Mouse (Mus musculus): ENCODE measurements around the gene Sorl1. TPM values are rescaled to one million over a fixed set of nuclear protein-coding genes. Genes with fewer than 3 reads are reported as not detected.

Gene Sorl1
- total RNA-seq, 2 experiments from 2014 or later, result 189 to 193 TPM

DNA sequence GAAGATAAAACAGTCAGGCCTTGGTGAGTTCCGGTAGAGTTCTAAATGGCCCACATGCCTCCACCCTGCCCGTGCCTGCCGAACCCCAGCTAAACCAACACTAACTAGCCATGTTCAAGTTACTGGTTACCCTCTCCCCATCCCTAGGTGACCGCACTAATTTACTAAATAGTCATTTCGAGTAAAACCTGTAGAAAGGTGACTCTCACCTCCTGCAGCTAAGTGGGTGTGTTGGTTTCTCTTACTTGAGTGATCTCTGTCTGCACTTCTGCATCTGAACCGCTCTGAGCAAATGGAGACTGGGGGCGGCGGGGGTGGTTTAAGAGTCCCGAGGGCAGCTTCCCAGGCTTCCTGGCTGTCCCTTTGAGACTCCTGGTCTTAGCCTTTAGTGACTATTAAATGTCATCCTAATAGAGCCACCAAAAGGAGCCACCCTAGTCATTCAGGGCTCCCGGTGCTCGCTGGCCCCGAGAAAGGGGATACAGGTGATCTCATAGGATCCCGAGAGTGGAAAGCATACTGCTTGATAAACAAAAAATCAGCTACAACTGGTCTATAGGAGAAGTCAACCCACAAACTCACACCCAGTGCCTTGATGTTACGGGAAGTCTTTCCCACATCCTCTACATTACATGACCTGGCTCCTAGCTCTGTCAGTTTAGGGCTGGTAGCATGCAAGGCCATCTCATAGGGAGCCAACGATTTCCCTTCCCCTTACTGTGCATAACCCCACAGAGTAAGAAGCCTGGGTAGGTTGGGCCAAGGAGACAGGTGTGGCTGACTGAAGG lies 155.2 kb downstream of the Sorl1 start:
- DNase-seq (ENCODE audit: low spot score in 2 of 2), result no peak

DNA sequence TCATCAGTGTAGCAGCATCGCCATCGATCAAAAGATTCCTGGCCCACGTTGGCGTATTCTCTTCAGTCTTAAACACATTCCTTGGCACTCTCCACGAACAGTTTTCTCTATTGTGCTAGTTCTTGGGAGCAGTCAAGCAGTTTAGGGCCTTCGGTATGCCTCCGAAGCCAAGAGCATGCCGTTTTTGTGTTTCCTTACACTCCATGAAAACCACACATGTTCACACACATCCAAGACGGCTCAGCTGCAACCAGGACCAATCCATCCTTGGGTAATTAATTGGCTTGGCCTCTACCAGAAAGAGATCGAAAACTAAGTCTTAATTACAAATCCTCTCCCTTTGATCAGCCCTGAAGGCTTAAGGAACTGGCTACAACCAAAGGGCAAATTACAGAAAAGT lies 162.8 kb downstream of the Sorl1 start:
- no peak for DNase-seq (ENCODE audit: low spot score in 2 of 2)

DNA sequence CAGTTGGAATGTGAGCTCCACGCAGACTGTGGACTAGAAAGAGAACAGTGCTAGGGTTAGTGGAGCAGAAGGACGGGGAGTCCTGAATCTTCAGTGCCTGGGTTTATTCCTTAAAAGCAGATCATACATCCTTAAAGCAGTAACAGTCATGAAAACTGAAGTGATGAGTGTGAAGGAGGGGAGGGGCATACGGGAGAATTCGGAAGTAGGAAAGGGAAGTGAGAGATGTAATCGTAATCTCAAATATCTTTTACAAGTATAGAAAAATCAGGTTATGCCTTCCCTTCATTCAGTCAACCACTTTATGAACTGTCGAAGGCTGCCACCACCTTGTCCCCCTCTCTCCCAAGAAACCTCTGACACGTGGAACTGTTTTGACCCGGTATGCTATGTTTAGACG lies 165.8 kb downstream of the Sorl1 start:
- DNase-seq (ENCODE audit: low spot score in 2 of 2), result no peak

DNA sequence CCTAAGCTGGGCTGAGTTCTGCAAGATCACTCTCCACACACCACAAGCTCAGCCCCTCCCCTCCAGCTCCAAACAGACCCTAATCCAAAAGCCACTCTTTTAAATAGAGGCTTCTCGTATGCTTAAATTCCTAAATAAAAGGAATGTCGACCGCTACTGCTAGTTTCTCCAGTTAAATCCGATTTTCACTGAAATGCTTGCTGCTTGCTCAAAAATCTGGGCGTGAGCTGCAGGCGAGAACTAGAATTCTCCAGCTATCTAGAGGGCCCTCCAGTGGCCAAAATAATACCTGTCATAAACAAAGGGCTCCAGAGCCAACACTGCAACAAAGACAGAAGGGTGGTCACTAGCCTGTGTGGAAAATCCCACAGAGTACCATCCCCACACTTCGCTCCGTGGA lies 170.6 kb downstream of the Sorl1 start:
- peak; percentile 65 to 88 for DNase-seq (ENCODE audit: low spot score in 2 of 2)

DNA sequence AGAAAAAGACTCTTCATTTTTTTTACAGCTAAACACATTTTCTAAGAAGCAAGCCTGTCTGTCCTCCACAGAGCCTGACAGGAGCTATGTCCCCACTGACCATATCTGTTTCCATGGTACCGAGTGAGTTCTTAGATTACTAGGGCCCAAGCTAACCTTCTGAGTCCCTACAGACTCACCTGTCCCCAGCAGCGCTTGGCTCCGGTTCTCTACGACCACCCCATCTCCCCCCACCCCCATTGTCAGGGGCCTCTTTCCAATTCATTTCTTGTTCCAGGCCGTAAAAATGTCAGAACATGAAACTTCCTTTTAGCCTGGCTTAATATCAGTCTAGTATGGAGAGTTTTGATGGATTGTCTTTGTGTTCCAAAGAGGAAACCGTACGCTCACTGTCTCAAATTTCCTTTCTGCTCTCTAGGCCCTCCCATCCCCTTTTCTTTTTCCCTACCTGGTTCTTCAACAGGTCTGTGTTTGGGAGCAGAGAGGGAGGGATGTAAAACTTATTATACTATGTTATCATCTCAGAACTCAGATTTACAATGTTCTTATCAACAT lies 171.4 kb downstream of the Sorl1 start:
- no peak for DNase-seq (ENCODE audit: low spot score in 2 of 2)

DNA sequence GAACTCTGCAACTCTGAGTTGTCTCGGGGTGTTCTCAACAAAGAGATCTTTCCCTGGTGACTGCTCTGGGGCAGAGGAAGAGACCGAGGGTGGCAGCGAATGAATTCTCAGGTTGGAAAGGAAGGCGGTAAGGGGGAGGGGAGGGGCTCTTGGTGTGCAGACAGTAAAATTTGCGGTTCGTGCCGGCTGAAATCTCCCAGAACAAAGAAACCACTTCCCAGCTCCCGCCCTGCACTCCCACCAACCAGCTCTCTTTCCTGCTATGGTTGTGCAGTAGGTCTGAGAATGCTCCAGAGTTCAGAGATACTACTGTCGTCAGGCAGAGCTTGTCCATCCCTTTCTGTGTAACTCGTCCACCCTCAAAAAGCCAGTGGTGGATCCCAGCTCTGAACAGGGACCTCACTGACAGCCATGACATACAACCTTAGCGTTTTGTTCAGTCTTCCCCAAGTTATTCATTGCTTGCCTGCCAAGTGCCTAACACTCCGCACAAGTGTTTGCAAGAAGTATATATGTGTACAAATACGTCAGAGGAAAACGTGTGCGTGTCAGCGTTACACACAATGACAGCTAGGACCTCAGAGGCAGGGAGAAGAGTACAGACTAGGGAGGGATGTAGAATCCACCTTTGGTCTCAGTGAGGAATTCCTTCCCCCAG lies 172.5 kb downstream of the Sorl1 start:
- DNase-seq (ENCODE audit: low spot score in 2 of 2), result no peak

DNA sequence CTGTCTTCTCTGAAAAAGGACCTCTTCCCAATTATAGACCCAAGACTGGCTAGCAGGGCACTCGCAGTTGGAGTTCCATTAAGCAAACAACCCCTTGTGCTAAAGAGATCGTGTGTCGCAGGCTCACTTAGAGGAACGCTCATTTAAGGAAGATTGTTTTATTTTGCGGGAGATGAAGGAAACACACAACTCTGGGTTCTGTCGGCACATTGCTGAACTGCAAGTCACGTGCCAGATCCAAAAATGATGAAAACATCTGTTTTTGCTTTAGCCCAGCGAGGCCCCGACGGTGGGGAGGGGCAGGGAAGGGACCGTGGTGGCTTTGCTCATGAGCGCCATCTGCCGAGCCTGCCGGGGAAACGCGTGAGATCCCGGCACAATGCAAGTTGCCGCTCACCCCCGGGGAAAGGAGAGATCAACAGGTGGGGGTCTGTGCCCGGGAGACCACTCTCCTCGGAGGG lies 173.1 kb downstream of the Sorl1 start:
- DNase-seq (ENCODE audit: low spot score in 2 of 2), result peak; percentile 82 to 91

DNA sequence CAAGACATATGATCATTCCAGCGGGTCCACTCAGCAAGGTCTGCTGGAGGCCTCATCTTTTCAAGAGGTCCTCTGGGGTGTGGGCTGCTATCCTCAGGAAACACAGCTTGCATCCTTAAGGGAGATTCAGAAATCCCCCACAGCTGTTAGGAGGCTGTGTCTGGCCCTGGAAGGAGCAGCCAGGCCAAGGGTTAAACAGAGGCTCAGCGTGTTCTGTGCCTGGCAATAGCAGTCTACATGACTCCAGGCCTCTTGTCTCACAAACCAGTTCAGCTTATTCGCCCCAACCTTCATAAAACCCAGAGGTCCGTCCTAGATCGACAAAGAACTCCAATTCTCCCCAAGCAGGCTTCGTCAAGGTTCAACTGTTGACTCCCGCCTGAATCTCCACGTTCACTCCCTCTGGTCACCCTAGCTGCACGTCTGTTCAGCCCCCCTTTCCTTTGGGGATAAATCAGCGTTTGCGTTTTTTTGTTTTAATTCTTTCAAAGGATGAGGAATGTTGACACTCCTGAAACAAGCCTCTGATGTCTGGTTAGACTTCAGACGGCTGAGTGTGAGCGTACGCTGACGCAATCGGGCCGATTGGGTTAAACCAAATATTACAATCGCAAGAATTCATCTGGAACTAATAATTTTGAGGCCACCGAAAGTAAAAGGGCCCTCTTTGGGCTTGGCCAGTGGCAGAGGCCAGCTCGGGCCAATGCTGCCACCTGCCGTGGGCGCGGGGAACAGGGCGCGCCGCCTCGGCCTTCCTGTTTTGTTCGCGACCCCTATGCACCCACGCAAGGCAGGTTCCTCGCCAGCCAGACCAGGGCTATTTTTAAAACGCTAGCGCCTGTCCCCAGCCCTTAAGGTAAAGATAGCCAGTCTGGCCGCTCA lies 173.7 kb downstream of the Sorl1 start:
- peak; percentile 67 to 89 for DNase-seq (ENCODE audit: low spot score in 2 of 2)

DNA sequence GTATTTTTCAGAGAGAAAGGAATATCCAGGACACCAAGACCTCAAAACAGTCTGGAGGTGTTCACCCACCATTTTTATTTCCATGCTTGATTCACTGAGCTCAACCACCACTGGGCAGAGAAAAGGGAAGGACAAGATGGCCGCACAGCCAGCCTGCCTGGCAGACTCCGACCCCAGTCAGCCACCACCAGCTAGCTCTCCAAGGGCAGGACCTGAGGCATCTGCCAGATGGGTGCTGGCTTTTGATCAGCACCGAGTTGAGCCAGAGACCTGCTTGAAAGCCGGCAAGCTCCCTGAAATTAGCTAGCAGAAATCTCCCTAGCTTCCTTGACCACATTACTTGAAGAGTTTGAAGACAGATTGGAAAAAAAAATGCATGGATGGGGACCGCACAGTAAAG lies 174.6 kb downstream of the Sorl1 start:
- DNase-seq (ENCODE audit: low spot score in 2 of 2), result no peak

DNA sequence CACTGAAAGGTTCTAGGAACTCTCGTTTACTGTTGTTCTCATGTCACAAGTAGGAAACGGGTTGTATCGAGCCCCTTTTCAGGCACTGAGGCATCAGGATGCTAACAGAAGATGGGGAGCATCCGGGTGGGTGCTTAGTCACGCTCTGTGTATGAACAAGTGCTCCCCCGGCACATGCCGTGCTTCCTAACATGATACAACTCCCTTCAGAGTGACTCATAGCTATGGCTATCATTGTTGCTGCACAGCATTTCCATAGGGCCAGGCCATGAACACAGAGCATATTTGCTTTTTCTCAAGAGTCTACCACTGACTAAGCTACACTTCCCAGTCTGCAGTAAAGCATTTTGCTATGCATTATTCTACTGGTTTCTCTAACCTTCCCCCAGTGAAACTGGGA lies 179.1 kb downstream of the Sorl1 start:
- no peak for DNase-seq (ENCODE audit: low spot score in 2 of 2)

DNA sequence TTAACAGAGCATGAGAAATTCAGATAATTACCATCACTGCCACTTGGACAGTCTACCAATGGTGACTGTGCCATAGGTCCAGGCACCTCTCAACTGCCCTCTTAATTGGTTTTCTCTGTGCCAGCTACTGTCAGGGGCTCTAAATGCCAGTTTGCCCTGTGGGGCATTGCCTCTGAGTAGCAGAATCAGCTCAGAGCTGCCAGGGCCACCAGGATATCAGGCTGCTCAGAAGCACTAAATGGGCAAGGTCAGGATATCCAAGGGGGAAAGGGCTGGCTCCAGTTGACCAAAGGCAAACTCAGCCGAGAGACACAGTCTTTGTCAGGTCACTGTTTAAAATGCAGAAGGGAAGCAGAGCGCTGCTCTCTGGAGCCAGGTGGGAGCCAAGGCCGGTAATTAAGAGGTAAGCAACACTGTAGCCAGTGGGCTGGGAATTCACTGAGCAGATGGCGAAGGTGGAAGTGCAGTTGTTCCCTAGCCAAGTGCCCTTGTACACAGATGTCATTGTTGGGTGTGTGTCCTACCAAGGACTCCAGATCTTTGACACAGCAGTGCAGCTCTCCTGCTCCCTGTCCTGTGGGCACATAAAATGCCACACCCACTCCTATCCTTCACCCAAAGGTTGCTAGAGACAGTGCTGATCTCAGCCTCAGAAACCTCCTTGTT lies 181.0 kb downstream of the Sorl1 start:
- DNase-seq (ENCODE audit: low spot score in 2 of 2), result no peak

DNA sequence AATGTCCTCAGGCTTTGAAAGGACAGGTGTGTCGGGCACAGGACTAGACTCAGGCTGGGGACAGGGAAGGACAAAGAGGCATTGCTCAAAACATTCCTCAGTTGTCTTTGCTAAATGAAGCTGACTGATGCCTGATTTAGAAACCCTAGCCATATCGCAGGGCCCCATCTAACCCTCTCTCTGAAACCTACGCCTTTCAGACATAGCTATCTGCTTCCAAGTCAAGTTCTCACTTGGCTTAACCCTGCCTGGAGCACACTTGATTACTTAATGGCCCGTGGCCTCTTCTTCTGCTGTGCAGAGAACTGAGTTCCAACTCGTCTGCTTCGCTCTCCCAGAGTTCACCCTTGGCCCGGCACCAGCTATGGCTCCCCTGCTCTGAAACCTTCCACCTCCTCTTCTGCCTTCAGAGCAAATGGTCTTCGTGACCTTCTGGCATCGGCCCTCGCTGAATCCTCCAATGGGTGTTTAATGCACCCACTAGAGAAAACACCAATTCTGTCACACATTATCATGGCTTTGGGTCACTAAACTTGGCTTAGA lies 183.7 kb downstream of the Sorl1 start:
- DNase-seq (ENCODE audit: low spot score in 2 of 2), result no peak

DNA sequence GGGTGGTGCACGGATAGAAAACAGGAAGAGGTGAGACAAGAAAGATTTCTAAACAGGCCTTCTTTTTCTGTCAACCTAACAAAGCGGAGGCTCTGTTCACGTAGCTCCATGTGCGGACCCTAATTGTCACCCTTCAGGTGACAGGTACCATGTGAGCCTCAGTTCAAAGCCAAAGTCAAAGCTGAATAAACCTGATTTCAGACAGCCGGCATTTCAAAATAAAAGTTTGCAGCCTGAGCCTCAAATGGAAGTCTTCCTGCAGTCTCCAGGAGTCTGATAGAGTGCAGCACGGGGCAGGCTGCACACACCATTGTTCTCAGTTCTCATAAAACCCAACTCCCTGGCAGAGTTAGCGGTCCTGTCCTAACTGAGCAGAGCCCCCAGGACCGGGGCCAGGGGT lies 185.6 kb downstream of the Sorl1 start:
- DNase-seq (ENCODE audit: low spot score in 2 of 2), result no peak

DNA sequence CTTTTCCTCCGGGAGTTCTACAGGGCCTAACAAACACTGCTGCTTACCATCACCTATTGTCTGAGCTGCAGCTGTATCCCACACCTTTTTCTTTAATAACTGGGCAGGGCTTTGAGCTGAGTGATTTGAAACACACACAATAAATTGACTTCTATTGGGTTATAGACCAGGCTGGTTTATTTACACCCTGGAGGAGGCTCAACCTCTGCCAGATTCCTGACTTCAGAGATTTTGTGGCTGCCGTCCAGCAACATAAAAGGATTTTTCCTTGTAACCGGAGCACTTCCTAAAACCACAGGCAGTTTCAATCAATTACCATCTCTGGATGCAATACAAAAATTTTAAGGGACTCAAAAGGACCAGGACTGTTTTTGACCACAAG lies 186.1 kb downstream of the Sorl1 start:
- DNase-seq (ENCODE audit: low spot score in 2 of 2), result no peak

DNA sequence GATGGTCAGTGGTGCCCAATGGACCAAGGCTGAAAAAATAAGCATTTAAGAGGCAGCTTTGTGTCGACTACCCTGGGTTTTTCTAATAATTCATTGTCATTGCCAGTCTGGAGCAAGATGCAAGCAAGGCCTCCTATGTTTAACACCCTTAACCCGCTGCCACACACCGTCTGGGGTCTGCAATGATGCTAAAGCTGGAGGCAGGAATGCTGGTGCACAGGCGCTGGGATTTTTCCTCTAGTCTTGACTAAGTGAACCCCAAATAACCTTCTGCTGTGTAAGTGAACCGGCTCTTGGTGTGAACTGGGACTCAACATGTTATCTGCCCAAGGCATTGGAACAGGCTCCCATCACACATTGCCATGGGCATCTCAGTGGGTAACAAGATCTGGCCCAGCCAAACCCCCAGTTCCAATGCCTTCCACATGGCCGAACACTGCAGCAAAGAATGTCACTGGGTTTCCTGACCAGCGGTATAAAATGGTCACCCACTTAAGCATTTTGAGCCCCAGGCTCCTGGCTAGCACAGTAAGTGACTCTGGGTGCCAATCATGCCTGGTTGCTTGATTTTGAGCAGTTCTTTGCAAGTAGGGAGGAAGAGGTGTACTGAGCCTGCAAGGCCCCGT lies 186.6 kb downstream of the Sorl1 start:
- no peak for DNase-seq (ENCODE audit: low spot score in 2 of 2)

DNA sequence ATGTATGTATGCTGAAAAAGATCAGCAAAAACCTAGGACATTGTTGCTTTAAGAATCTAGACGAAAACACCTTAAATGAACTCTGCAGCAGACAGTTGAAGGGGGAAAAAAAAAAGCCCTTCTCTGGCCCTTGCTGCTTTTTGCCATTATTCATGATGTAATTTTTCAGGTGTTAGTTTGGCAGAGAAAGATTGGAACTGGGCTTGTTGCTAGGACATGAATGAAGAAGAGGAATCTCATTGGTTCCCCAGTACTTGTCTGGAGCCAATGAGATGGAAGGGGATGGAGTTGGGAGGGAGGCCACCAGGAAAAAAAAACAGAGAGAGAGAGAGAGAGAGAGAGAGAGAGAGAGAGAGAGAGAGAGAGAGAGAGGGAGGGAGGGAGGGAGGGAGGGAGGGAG lies 187.5 kb downstream of the Sorl1 start:
- DNase-seq (ENCODE audit: low spot score in 2 of 2), result no peak

DNA sequence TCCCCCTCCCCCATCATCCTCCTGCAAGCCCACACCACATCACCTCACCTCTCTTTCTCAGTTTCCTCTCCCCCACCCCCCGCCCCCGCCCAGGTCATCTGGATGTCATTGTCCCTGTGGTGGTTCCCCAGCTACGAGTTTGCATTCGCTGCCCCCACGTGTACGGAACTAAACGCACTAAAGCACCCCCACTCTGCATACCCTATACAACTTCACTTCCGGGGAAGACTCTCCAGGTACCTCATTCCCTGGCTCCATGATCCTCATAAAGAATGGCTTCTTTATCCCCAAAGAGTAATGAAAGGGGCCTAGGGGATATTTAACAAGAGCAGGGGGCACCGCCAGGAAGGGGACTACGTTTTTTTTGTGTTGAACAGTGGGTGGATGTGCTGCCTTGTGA lies 188.1 kb downstream of the Sorl1 start:
- DNase-seq (ENCODE audit: low spot score in 2 of 2), result no peak

DNA sequence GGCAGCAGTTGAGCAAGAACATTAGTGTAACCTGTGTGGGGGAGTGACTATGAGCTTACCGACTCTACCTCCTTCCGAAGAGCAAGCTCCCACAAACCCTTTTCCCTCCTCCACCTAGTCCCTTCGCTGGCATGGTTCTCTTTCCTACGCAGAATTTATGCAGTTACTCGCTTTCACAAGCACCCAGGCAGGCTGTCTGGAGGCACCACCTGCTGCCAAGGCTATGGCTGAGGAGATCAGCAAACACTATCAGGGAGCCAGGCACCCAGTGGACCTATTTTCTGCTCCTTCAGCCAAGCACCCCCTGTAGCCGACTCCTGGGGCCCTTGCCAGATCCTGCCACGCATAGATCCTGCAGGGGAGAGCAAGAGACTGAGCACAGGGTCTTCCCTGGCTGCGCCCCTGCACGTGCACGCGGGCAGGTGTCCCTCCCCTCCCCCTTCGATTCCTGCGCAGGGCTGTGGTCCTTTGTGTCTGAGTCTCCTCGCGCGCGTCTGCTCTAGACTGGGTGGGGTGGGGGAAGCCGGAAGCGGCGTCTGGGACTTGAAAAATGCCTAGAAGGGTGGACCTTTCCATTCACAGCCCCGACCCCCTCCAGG lies 188.6 kb downstream of the Sorl1 start:
- peak; percentile 35 to 54 for DNase-seq (ENCODE audit: low spot score in 2 of 2)

DNA sequence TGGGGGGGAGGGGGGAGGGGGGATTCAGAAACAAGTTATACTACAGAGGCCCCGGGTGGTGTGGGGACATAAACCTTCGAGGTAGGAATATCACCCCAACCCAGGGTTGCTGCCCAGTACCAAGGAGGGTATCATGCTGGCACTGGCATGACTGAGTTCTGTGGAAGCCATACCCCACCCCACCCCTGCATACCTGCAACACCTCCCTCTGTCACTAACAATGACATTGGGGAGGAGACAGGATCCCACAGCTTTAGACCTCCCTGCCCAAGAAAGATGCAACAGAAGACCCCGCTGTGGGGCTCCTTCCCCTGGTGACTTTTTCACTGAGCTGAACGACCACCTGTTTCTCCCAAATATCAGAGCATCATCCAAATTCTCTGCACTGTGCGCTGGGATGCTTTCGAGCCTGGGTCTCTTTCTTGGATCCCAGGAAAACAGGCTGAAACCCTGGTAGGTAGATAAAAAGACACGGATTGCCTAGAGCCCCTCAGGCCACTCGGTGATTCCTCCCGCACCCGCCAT lies 189.2 kb downstream of the Sorl1 start:
- DNase-seq (ENCODE audit: low spot score in 2 of 2), result no peak

DNA sequence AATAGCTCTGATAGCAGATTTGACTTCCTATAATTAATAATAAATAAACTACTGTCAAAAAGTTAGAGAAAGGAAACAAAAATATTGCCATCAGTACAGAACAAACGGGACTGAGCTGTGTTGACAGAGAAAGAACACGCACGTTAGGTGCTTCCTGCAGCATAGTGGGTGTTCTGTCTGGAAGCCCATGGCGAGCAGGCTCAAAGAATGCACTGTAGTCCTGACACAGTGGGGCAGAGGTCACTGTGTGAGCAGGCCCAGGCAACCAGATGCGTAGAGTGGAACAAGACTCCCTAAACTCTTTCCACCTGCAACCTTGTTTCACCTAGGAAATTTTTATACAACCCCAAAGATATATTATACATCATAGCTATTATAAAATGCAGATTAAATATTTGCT lies 194.1 kb downstream of the Sorl1 start:
- DNase-seq (ENCODE audit: low spot score in 2 of 2), result no peak
